Mouse (Mus musculus) kidney, adult 18-20 months (tissue): ENCODE results near the gene Bak1.
"Not testable (repeated sequence)": the region's sequence is repeated elsewhere in the genome, so short reads cannot be mapped to it uniquely, and the experiment has no call there.

Source experiments
- DNase-seq: peaks from one replicate; pipeline ENCODE4 v3.0.0; 2021

Gene Bak1

GRCm38 (mm10) chr17:27018555-27019196 lies 10.1 kb downstream of the Bak1 start:
- peak; percentile 25 for DNase-seq

GRCm38 (mm10) chr17:27017564-27018499 lies 11.0 kb downstream of the Bak1 start:
- peak; percentile 92 for DNase-seq

- no peak for DNase-seq
Measured at GRCm38 (mm10) chr17:27012909-27013308, 15.9 kb downstream of the Bak1 start.

DNA sequence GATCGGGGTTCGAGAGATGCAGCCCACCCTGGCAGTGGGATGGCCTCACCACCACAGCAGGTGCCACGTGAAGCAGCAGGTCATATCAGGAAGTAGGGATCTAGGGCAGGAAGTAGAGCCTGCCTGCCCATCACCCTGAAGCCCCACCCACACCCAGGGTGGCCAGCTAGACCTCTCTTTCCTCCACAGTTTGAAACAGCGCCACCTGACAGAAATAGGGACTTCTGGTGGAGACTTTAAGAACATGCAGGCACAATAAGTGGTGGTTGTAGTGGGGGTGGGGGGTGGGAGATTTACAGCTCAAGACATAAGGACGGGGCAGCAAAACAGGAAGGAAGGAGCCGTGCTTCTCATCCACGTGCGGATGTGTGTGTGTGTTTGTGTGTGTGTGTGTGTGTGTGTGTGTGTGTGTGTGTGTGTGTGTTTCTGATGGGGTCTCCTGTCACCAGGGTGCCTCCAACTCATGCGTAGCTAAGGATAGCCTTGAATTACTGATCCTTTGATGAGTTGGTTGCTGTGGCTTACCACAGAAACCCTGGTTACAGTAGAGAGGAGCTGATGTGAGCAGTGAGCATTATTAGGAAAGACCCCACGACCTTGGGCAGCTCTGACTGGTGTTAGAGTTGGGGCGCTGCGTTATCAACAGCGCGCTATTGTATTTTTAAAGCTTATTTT lies 16.7 kb downstream of the Bak1 start:
- DNase-seq = no peak

DNA sequence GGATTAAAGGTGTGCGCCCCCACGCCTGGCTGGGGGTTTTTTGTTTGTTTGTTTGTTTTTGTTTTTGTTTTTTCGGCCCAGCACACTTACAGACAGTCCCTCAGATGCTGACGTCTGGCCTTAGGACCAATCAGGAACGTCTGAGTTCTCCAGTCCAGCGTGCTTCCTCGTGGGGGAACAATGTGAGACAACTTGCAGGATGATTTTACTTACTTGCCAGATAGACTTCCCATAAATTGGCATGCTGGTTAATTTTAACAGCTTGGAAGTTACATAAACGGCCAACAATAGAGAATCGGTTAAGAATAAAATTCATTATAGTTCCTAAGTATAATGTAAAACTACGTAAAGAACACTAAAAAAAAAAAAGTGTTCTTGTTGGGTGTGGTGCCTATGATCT lies 17.6 kb downstream of the Bak1 start:
- no peak for DNase-seq

- DNase-seq = no peak
Measured at GRCm38 (mm10) chr17:27008277-27008676, 20.5 kb downstream of the Bak1 start.

DNA sequence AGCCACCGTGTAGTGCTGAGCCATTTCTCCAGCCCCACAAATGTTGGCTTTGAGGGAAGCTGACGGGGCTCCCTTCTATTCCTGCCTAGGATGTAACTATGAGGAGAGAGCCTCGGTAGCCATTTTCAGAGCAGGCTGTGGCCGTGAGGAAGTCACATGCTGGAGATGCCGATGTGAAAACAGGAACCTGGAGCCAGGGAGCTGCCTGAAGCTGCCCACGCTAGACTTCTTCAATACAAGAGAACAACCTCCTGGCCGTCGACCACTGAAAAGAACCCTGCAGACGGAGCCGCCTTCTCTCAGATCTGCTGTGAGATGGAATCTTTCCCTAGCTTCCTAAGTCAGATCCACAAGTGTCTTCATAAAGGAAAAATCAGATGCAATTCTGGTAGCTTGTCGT lies 23.2 kb downstream of the Bak1 start:
- no peak for DNase-seq

DNA sequence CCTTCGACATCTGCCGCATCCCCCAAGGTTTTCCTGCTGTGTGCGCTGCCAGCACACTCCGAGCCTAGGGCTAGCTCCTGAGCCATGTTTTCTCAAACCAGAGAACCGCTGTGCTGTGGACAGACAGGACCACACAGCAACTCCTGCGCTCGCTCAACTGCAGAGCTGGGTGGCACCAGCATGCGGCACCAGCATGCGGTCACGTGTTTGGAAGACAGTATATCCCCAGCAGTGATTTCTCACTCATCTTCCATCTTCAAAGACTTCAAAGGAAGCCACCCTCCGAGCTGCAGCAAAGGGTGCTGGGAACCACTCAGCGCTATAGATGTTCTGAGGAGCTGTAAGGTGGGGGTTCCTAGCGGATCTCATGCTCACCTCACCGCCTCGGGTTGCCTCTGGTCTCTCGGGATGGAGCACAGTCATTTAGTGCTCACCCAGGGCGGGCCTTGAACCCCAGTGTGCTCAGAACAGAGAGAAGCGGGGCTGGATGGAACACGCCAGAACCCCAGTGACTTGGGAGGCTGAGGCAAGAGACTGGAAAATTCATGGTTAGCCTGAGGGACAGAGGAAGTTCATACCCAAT lies 23.8 kb downstream of the Bak1 start:
- no peak for DNase-seq

- peak; percentile 76 for DNase-seq
Measured at GRCm38 (mm10) chr17:27004431-27004830, 24.4 kb downstream of the Bak1 start.

- no peak for DNase-seq
Measured at GRCm38 (mm10) chr17:27001889-27002288, 26.9 kb downstream of the Bak1 start.

GRCm38 (mm10) chr17:27001151-27001550 lies 27.7 kb downstream of the Bak1 start:
- DNase-seq = no peak

DNA sequence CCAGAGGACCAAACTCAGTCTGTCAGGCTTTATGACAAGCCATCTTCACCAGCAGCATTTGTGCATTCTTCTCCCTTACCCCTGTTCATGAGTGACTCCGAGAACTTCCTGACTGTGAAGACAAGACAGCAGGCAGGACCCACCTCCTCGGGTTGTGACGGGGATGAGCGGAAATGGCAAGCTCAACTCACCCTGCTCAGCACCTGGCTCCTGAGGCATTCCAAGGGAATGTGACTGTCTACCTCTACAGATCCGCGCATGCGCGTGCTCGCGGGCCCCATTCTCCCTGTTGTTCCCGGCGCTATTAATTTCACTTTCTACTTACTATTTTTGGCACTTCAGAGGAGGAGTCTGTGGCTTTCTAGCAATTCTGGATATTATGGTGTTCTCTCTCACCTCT lies 28.8 kb downstream of the Bak1 start:
- DNase-seq = peak; percentile 37

GRCm38 (mm10) chr17:26998283-26998682 lies 30.5 kb downstream of the Bak1 start:
- no peak for DNase-seq

GRCm38 (mm10) chr17:26997661-26998060 lies 31.1 kb downstream of the Bak1 start:
- DNase-seq = no peak

GRCm38 (mm10) chr17:26995562-26995961 lies 33.2 kb downstream of the Bak1 start:
- DNase-seq = no peak

DNA sequence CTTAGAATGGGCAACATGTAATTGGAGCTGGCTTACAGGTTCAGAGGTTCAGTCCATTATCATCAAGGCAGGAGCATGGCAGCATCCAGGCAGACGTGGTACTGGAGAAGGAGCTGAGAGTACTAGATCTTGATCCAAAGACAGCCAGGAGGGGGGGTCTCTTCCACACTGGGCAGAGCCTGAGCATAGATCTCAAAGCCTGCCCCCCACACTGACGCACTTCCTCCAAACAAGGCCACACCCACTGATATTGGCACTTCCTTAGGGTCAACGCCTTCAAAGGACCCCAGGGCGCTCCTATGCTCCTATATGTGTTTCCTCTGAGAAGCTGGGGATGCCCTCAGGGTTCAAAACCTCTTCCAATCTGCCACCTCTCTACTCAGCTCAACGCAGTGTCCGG lies 33.8 kb downstream of the Bak1 start:
- no peak for DNase-seq

GRCm38 (mm10) chr17:26994410-26994809 lies 34.4 kb downstream of the Bak1 start:
- peak; percentile 55 for DNase-seq

- DNase-seq = no peak
Measured at GRCm38 (mm10) chr17:26990521-26990920, 38.3 kb downstream of the Bak1 start.

GRCm38 (mm10) chr17:26985503-26986179 lies 43.2 kb downstream of the Bak1 start:
- DNase-seq = no peak

- DNase-seq = no peak
Measured at GRCm38 (mm10) chr17:26983382-26983781, 45.4 kb downstream of the Bak1 start.

GRCm38 (mm10) chr17:26981050-26981449 lies 47.8 kb downstream of the Bak1 start:
- DNase-seq = no peak

GRCm38 (mm10) chr17:26979426-26979825 lies 49.4 kb downstream of the Bak1 start:
- DNase-seq = no peak

GRCm38 (mm10) chr17:26977354-26977753 lies 51.5 kb downstream of the Bak1 start:
- not testable (repeated sequence) for DNase-seq
